Mouse (Mus musculus) E14TG2a.4 (cell line): Measurements from ENCODE around the gene Adap2.

Experiments
- CTCF ChIP-seq: conservative IDR thresholded peaks from 2 replicates; pipeline ENCODE4 v1.5.1; 2014; ENCODE audit warnings: low read length
- NANOG ChIP-seq: IDR thresholded peaks from 2 replicates; pipeline ENCODE4 v1.6.1; 2014; ENCODE audit warnings: borderline replicate concordance, low read length, mixed read lengths
- POU5F1 ChIP-seq: IDR thresholded peaks from 2 replicates; pipeline ENCODE4 v1.6.1; 2014; ENCODE audit warnings: low read length, borderline replicate concordance

- TF ChIP-seq CTCF: no peak
- no peak for TF ChIP-seq POU5F1
- no peak for TF ChIP-seq NANOG
These were observed 36.4 kb downstream of the Adap2 start for GRCm38 (mm10) chr11:80190280-80190679.
